34 mouse cellular contexts compared by ENCODE assay signal in the genomic region with DNA sequence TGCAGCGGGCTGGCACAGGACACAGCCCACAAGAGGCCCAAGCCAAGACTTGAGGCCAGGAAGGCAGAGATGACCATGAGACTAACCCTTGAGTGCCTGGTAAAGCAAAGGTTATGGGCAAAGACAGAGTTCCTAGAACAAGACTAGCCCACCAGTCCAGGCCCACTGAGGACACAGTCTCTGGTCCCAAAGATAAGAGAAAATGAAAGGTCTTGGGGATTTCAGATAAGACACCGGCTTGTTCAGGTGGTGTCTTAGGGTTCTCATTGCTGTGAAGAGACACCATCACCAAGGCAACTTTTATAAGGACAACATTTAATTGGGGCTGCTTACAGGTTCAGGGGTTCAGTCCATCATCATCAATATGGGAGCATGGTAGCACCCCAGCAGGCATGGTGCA.
"Had no signal": no experiment of that assay in that cellular context is flagged by ENCODE, and none has a peak within 500 bp of the region (broad histone marks: within the 10 kb centered on the region; RNA-seq: fewer than 3 reads in every experiment).

No protein-coding gene starts in this region.

- H3K9me3 ChIP-seq: heart, embryonic 10.5 days; heart, embryonic 12.5 days; heart, embryonic 13.5 days; heart, embryonic 15.5 days; hindbrain, embryonic 12.5 days; hindbrain, embryonic 13.5 days; hindbrain, embryonic 15.5 days; intestine, embryonic 15.5 days; kidney, embryonic 15.5 days had no signal

- H3K4me2 ChIP-seq: heart, embryonic 11.5 days; heart, embryonic 12.5 days; heart, embryonic 13.5 days; heart, embryonic 15.5 days; hindbrain, embryonic 12.5 days; hindbrain, embryonic 13.5 days; hindbrain, embryonic 14.5 days; hindbrain, embryonic 15.5 days; intestine, embryonic 15.5 days; kidney, embryonic 15.5 days had no signal

- H3K4me3 ChIP-seq: heart, embryonic 10.5 days; heart, embryonic 12.5 days; heart, embryonic 13.5 days; heart, embryonic 15.5 days; hindbrain, embryonic 12.5 days; hindbrain, embryonic 13.5 days; hindbrain, embryonic 15.5 days; intestine, embryonic 15.5 days; kidney, embryonic 15.5 days; layer of hippocampus, adult 2 months; left cerebral cortex, adult 2 months had no signal

- H3K27ac ChIP-seq: heart, embryonic 10.5 days; heart, embryonic 13.5 days; heart, embryonic 15.5 days; hindbrain, embryonic 12.5 days; hindbrain, embryonic 13.5 days; hindbrain, embryonic 14.5 days; hindbrain, embryonic 15.5 days; intestine, embryonic 15.5 days; kidney, embryonic 15.5 days; kidney, postnatal 0 days; layer of hippocampus, adult 2 months; left cerebral cortex, adult 2 months had no signal

- H3K4me1 ChIP-seq: heart, embryonic 15.5 days; hindbrain, embryonic 15.5 days had no signal

- ATAC-seq: hindbrain, embryonic 16.5 days; inflammation-experienced regulatory T-cells, adult 6 months; intestine, embryonic 15.5 days; intestine, embryonic 16.5 days; intestine, postnatal 0 days had no signal

- H3K36me3 ChIP-seq: heart, embryonic 10.5 days; heart, embryonic 12.5 days; heart, embryonic 13.5 days; heart, embryonic 15.5 days; hindbrain, embryonic 12.5 days; hindbrain, embryonic 13.5 days; hindbrain, embryonic 15.5 days; intestine, embryonic 15.5 days; kidney, embryonic 15.5 days had no signal

- H3K9ac ChIP-seq: heart, embryonic 12.5 days; heart, embryonic 13.5 days; heart, embryonic 15.5 days; hindbrain, embryonic 12.5 days; hindbrain, embryonic 13.5 days; hindbrain, embryonic 14.5 days; hindbrain, embryonic 15.5 days; intestine, embryonic 15.5 days; kidney, embryonic 15.5 days had no signal

- DNase-seq: heart, postnatal 10 days; heart, postnatal 14 days; heart, postnatal 36 days; heart, postnatal 4 days; kidney, adult 11 months; kidney, adult 18-20 months; kidney, adult 2 months; kidney, adult 8-10 months; kidney, adult 9 months; kidney, postnatal 10 days; kidney, postnatal 14 days; kidney, postnatal 25 days; kidney, postnatal 36 days; kidney, postnatal 4 days; layer of hippocampus, adult 9-11 months; layer of hippocampus, postnatal 36 days had no signal

- H3K27me3 ChIP-seq: heart, embryonic 12.5 days; heart, embryonic 13.5 days; heart, embryonic 15.5 days; hindbrain, embryonic 12.5 days; hindbrain, embryonic 13.5 days; hindbrain, embryonic 15.5 days; intestine, embryonic 15.5 days; kidney, embryonic 15.5 days had no signal
